Mouse (Mus musculus): ENCODE data around the gene Rab17.

- TF ChIP-seq CTCF (IDR thresholded peaks at IDR 0.05; ENCODE audit: low read depth, low read length) (no peak), POLR2A (IDR thresholded peaks at IDR 0.05; ENCODE audit: borderline replicate concordance, low read depth, low read length) (no peak)
Observed at GRCm38 (mm10) chr1:90995916-90996315, 26.5 kb upstream of the Rab17 start.
